Mouse (Mus musculus) MEL (cell line): ENCODE measurements around the gene Abcg1. TPM values are rescaled to one million over a fixed set of nuclear protein-coding genes. Genes with fewer than 3 reads are reported as not detected.

Experiments used
- DNase-seq: peaks from one replicate; pipeline ENCODE4 v3.0.0; 2011; ENCODE audit warnings: low read depth, low spot score
- H3K27ac ChIP-seq: 2 replicates; pipeline ENCODE4 v1.5.1; 2012; ENCODE audit warnings: low read depth, mild to moderate bottlenecking, control low read depth, low read length, moderate library complexity; ENCODE audit not compliant: control insufficient read depth
- H3K27me3 ChIP-seq, 2 experiments: fragments of 150-350 bp in 1 of 2; sonication (generic) in 1 of 2; 2 replicates each; pipeline ENCODE4 v1.6.1; 2012; ENCODE audit warnings: low read length in 2 of 2, mild to moderate bottlenecking in 2 of 2, improper control_type of control experiment in 1 of 2, moderate library complexity in 1 of 2; ENCODE audit not compliant: insufficient read depth in 2 of 2, control insufficient read depth in 1 of 2
- H3K36me3 ChIP-seq, 2 experiments: 2 replicates each; pipeline ENCODE4 v1.6.1; 2012 to 2014; ENCODE audit warnings: low read length in 2 of 2, improper control_type of control experiment in 1 of 2, inconsistent platforms in 1 of 2, mild to moderate bottlenecking in 1 of 2; ENCODE audit not compliant: insufficient read depth in 2 of 2, control insufficient read depth in 1 of 2
- H3K4me1 ChIP-seq, 2 experiments: fragments of 150-350 bp in 1 of 2; sonication (generic) in 1 of 2; 2 replicates each; pipeline ENCODE4 v1.6.1; 2012; ENCODE audit warnings: low read length in 2 of 2, improper control_type of control experiment in 1 of 2, mild to moderate bottlenecking in 1 of 2; ENCODE audit not compliant: insufficient read depth in 2 of 2, control insufficient read depth in 1 of 2
- H3K4me3 ChIP-seq, 2 experiments: fragments of 150-350 bp in 1 of 2; sonication (generic) in 1 of 2; 2 replicates each; pipeline ENCODE4 v1.5.1; 2012; ENCODE audit warnings: low read depth in 2 of 2, low read length in 2 of 2, mild to moderate bottlenecking in 2 of 2, moderate library complexity in 2 of 2, control low read depth in 1 of 2, improper control_type of control experiment in 1 of 2; ENCODE audit not compliant: control insufficient read depth in 1 of 2, insufficient read depth in 1 of 2
- H3K79me2 ChIP-seq: 2 replicates; pipeline ENCODE4 v1.6.1; 2012; ENCODE audit warnings: mild to moderate bottlenecking, low read length, moderate library complexity; ENCODE audit not compliant: control insufficient read depth, poor library complexity, insufficient read depth
- H3K9ac ChIP-seq: 2 replicates; pipeline ENCODE4 v1.6.1; 2012; ENCODE audit warnings: low read depth, mild to moderate bottlenecking, control low read depth, low read length, moderate library complexity; ENCODE audit not compliant: control insufficient read depth, poor library complexity, severe bottlenecking
- H3K9me3 ChIP-seq: fragments of 150-350 bp; sonication (generic); replicated peaks from 2 replicates; pipeline ENCODE4 v1.6.1; 2012; ENCODE audit warnings: mild to moderate bottlenecking, low read length, improper control_type of control experiment, moderate library complexity; ENCODE audit not compliant: insufficient read depth
- BHLHE40 ChIP-seq: IDR thresholded peaks from 2 replicates; pipeline ENCODE4 v1.6.1; 2012; ENCODE audit warnings: low read depth, mild to moderate bottlenecking, inconsistent platforms, low read length, improper control_type of control experiment, borderline replicate concordance
- E2F4 ChIP-seq: IDR thresholded peaks from 2 replicates; pipeline ENCODE4 v1.6.1; 2011; ENCODE audit warnings: low read depth, low read length, improper control_type of control experiment, borderline replicate concordance
- ELF1 ChIP-seq: IDR thresholded peaks from 2 replicates; pipeline ENCODE4 v1.6.1; 2014; ENCODE audit warnings: low read depth, mild to moderate bottlenecking, inconsistent platforms, low read length, improper control_type of control experiment, moderate library complexity
- EP300 ChIP-seq, 2 experiments: IDR thresholded peaks; 2 replicates each; pipeline ENCODE4 v1.6.1; 2011; ENCODE audit warnings: improper control_type of control experiment in 2 of 2, low read length in 2 of 2, low read depth in 1 of 2, mild to moderate bottlenecking in 1 of 2
- ETS1 ChIP-seq: IDR thresholded peaks from 2 replicates; pipeline ENCODE4 v1.6.1; 2012; ENCODE audit warnings: low read depth, mild to moderate bottlenecking, inconsistent platforms, low read length, improper control_type of control experiment, moderate library complexity
- GABPA ChIP-seq: IDR thresholded peaks from 2 replicates; pipeline ENCODE4 v1.6.1; 2012; ENCODE audit warnings: low read depth, mild to moderate bottlenecking, inconsistent platforms, low read length, improper control_type of control experiment, moderate library complexity
- GATA1 ChIP-seq: IDR thresholded peaks from 2 replicates; pipeline ENCODE4 v1.6.1; 2011; ENCODE audit warnings: low read depth, low read length, improper control_type of control experiment
- HCFC1 ChIP-seq: IDR thresholded peaks from 2 replicates; pipeline ENCODE4 v1.6.1; 2012; ENCODE audit warnings: low read depth, mild to moderate bottlenecking, inconsistent platforms, low read length, improper control_type of control experiment, moderate library complexity
- KAT2A ChIP-seq: conservative IDR thresholded peaks from 2 replicates; pipeline ENCODE4 v1.6.1; 2012; ENCODE audit warnings: low read depth, low read length, improper control_type of control experiment, inconsistent platforms
- MAX ChIP-seq: IDR thresholded peaks from 2 replicates; pipeline ENCODE4 v1.6.1; 2011; ENCODE audit warnings: low read length, improper control_type of control experiment
- MEF2A ChIP-seq: IDR thresholded peaks from 2 replicates; pipeline ENCODE4 v1.6.1; 2014; ENCODE audit warnings: low read depth, mild to moderate bottlenecking, inconsistent platforms, low read length, improper control_type of control experiment; ENCODE audit not compliant: poor library complexity, insufficient replicate concordance, severe bottlenecking; ENCODE audit errors: extremely low read depth
- MXI1 ChIP-seq: IDR thresholded peaks from 2 replicates; pipeline ENCODE4 v1.6.1; 2011; ENCODE audit warnings: mild to moderate bottlenecking, low read depth, low read length, improper control_type of control experiment
- MYC ChIP-seq: IDR thresholded peaks from 2 replicates; pipeline ENCODE4 v1.6.1; 2011; ENCODE audit warnings: low read depth, mild to moderate bottlenecking, low read length, improper control_type of control experiment, moderate library complexity
- NELFE ChIP-seq: IDR thresholded peaks from 2 replicates; pipeline ENCODE4 v1.6.1; 2011; ENCODE audit warnings: low read depth, low read length, improper control_type of control experiment
- POLR2AphosphoS2 ChIP-seq: IDR thresholded peaks from 2 replicates; pipeline ENCODE4 v1.6.1; 2011; ENCODE audit warnings: low read length, improper control_type of control experiment
- RAD21 ChIP-seq: IDR thresholded peaks from 2 replicates; pipeline ENCODE4 v1.6.1; 2011; ENCODE audit warnings: mild to moderate bottlenecking, low read depth, low read length, improper control_type of control experiment
- SIN3A ChIP-seq: IDR thresholded peaks from 2 replicates; pipeline ENCODE4 v1.6.1; 2012; ENCODE audit warnings: low read length, improper control_type of control experiment, inconsistent platforms
- SMC3 ChIP-seq: IDR thresholded peaks from 2 replicates; pipeline ENCODE4 v1.6.1; 2011; ENCODE audit warnings: low read depth, low read length, improper control_type of control experiment
- TAL1 ChIP-seq: IDR thresholded peaks from 2 replicates; pipeline ENCODE4 v1.6.1; 2012; ENCODE audit warnings: mild to moderate bottlenecking, inconsistent platforms, low read length, moderate library complexity, mixed read lengths
- TBP ChIP-seq: IDR thresholded peaks from 2 replicates; pipeline ENCODE4 v1.8.0; 2011; ENCODE audit warnings: low read depth, low read length, improper control_type of control experiment
- TCF12 ChIP-seq: IDR thresholded peaks from 2 replicates; pipeline ENCODE4 v1.6.1; 2014; ENCODE audit warnings: low read depth, mild to moderate bottlenecking, inconsistent platforms, low read length, improper control_type of control experiment, moderate library complexity
- UBTF ChIP-seq: IDR thresholded peaks from 2 replicates; pipeline ENCODE4 v1.6.1; 2012; ENCODE audit warnings: low read depth, mild to moderate bottlenecking, inconsistent platforms, low read length, improper control_type of control experiment, moderate library complexity, borderline replicate concordance; ENCODE audit not compliant: insufficient read depth
- USF1 ChIP-seq: IDR thresholded peaks from 2 replicates; pipeline ENCODE4 v1.6.1; 2014; ENCODE audit warnings: low read depth, mild to moderate bottlenecking, inconsistent platforms, low read length, improper control_type of control experiment, moderate library complexity
- USF2 ChIP-seq, 2 experiments: IDR thresholded peaks; 2 replicates each; pipeline ENCODE4 v1.6.1; 2011 to 2012; ENCODE audit warnings: improper control_type of control experiment in 2 of 2, low read length in 2 of 2, borderline replicate concordance in 1 of 2, inconsistent platforms in 1 of 2, low read depth in 1 of 2, mild to moderate bottlenecking in 1 of 2; ENCODE audit not compliant: insufficient read depth in 1 of 2
- ZC3H11A ChIP-seq: IDR thresholded peaks from 2 replicates; pipeline ENCODE4 v1.6.1; 2012; ENCODE audit warnings: low read depth, mild to moderate bottlenecking, inconsistent platforms, low read length, improper control_type of control experiment
- ZKSCAN1 ChIP-seq: IDR thresholded peaks from 2 replicates; pipeline ENCODE4 v1.6.1; 2012; ENCODE audit warnings: low read depth, mild to moderate bottlenecking, inconsistent platforms, low read length, improper control_type of control experiment, moderate library complexity
- ZMIZ1 ChIP-seq: IDR thresholded peaks from 2 replicates; pipeline ENCODE4 v1.6.1; 2012; ENCODE audit warnings: low read depth, mild to moderate bottlenecking, inconsistent platforms, low read length, improper control_type of control experiment, moderate library complexity
- ZNF384 ChIP-seq: IDR thresholded peaks from 2 replicates; pipeline ENCODE4 v1.6.1; 2012; ENCODE audit warnings: low read depth, mild to moderate bottlenecking, inconsistent platforms, low read length, improper control_type of control experiment
- polyA plus RNA-seq, 2 experiments: library from polyadenylated mRNA; stranded (reverse) in 1 of 2; unstranded in 1 of 2; fragments of >175 nt in 1 of 2; fragments of >200 nt in 1 of 2; gene quantifications; 2 replicates each; pipeline versions ENCODE4 v1.2.1 to v1.2.4; 2012; ENCODE audit warnings: low replicate concordance in 2 of 2, low read depth in 1 of 2; ENCODE audit not compliant: insufficient read length in 2 of 2, insufficient read depth in 1 of 2, missing spikeins in 1 of 2
- total RNA-seq: library from RNA; depleted of rRNA; stranded (reverse); fragments of 300-350 nt; gene quantifications from 2 replicates; pipeline ENCODE4 v1.2.3, GENCODE M21; 2012

Gene Abcg1
- total and polyA plus RNA-seq, 3 experiments, result 11.6 to 18.0 TPM; not detected in 1

- TF ChIP-seq ETS1 (peak; percentile 39; the same call in 1 of the 2 replicates), TCF12 (peak; percentile 68), SMC3 (no peak), GATA1 (peak; percentile 60; the same call in 1 of the 2 replicates), ZMIZ1 (no peak), ZKSCAN1 (no peak), HCFC1 (no peak), EP300 (IDR thresholded peaks at IDR 0.05; ENCODE audit: low read depth in 1 of 2, low read length in 2 of 2) (peak; percentile 25 to 64; a peak in 3 of 4 replicates)
- TF ChIP-seq, all 39 proteins: peak for 4
- Histone ChIP-seq H3K79me2 (no peaks in the 10 kb centered on the region), H3K36me3 (peaks cover 0 to 50% of the 10 kb centered on the region in 2 experiments; a peak in 2 of 4 replicates), H3K27me3 (no peaks in the 10 kb centered on the region), H3K27ac (peak overlapping the region; percentile 75), H3K9ac (no peak overlapping the region), H3K9me3 (no peaks in the 10 kb centered on the region), H3K4me3 (no peak overlapping the region), H3K4me1 (peaks cover 37 to 57% of the 10 kb centered on the region in 2 experiments)
- peak; percentile 59 for DNase-seq
These were observed 12.4 kb downstream of the Abcg1 start for GRCm38 (mm10) chr17:31069845-31070244.

GRCm38 (mm10) chr17:31070403-31071185 lies 13.1 kb downstream of the Abcg1 start:
- Histone ChIP-seq H3K36me3 (peaks cover 0 to 55% of the 10 kb centered on the region in 2 experiments; a peak in 2 of 4 replicates), H3K27me3 (no peaks in the 10 kb centered on the region), H3K4me3 (no peak overlapping the region), H3K9ac (peak overlapping the region; percentile 5; the same call in 1 of the 2 replicates), H3K27ac (peak overlapping the region; percentile 75), H3K9me3 (no peaks in the 10 kb centered on the region), H3K4me1 (peaks cover 38 to 63% of the 10 kb centered on the region in 2 experiments), H3K79me2 (no peaks in the 10 kb centered on the region)
- DNase-seq, result peak; percentile 77
- TF ChIP-seq BHLHE40 (peak; percentile 59; the same call in 1 of the 2 replicates), MYC (peak; percentile 61; the same call in 1 of the 2 replicates), UBTF (no peak), ZC3H11A (no peak), ZKSCAN1 (no peak), MAX (no peak), GABPA (no peak), NELFE (no peak), TBP (0 out of 2 replicates have a peak, but pooled peaks have one; percentile 7), USF1 (no peak), MEF2A (peak; percentile 99), E2F4 (no peak), KAT2A (no peak), TCF12 (peak; percentile 92), MXI1 (0 out of 2 replicates have a peak, but pooled peaks have one; percentile 13), USF2 (IDR thresholded peaks at IDR 0.05; ENCODE audit: borderline replicate concordance in 1 of 2, insufficient read depth in 1 of 2, low read depth in 1 of 2, low read length in 2 of 2) (no peak), SIN3A (peak; percentile 69), RAD21 (no peak), POLR2AphosphoS2 (no peak), ELF1 (no peak), TAL1 (peak; percentile 96), ZNF384 (no peak), ZMIZ1 (no peak), SMC3 (no peak)
